Mouse (Mus musculus): ENCODE measurements around the gene Nosip. TPM values are rescaled to one million over a fixed set of nuclear protein-coding genes. Genes with fewer than 3 reads are reported as not detected.

Nosip gene
- polyA plus RNA-seq, 1 experiment from 2014 or later = 67.3 TPM

- no peak for ATAC-seq (ENCODE audit: low read depth)
- no peaks in the 10 kb centered on the region for H3K9me3 ChIP-seq (ENCODE audit: control insufficient read depth, low read length)
- no peak overlapping the region for H3K27ac ChIP-seq (ENCODE audit: low read depth, low read length)
- no peaks in the 10 kb centered on the region for H3K36me3 ChIP-seq (ENCODE audit: control insufficient read depth, insufficient read depth, low read length)
- no peak overlapping the region for H3K4me2 ChIP-seq (ENCODE audit: low read depth, low read length)
- H3K27me3 ChIP-seq (ENCODE audit: control insufficient read depth, insufficient read depth, low read length) = no peaks in the 10 kb centered on the region
- WGBS = 75% methylated on average over 4 of the region's 4 CpGs
- H3K4me3 ChIP-seq (ENCODE audit: low read depth, low read length) = no peak overlapping the region
- peaks cover 5% of the 10 kb centered on the region; the same call in 1 of the 2 replicates for H3K4me1 ChIP-seq (ENCODE audit: control insufficient read depth, insufficient read depth, low read length)
- H3K9ac ChIP-seq (replicated peaks; ENCODE audit: low read depth, low read length) = no peak overlapping the region
Observed at GRCm38 (mm10) chr7:45067190-45067999, 5.2 kb downstream of the Nosip start.

GRCm38 (mm10) chr7:45068000-45068318 lies 5.7 kb downstream of the Nosip start:
- WGBS = 37% methylated on average over 5 of the region's 5 CpGs
- H3K4me1 ChIP-seq (ENCODE audit: control insufficient read depth, insufficient read depth, low read length) = peaks cover 5% of the 10 kb centered on the region; the same call in 1 of the 2 replicates
- H3K36me3 ChIP-seq (ENCODE audit: control insufficient read depth, insufficient read depth, low read length) = no peaks in the 10 kb centered on the region
- no peak for ATAC-seq (ENCODE audit: low read depth)
- no peak overlapping the region for H3K4me3 ChIP-seq (ENCODE audit: low read depth, low read length)
- H3K9ac ChIP-seq (replicated peaks; ENCODE audit: low read depth, low read length) = no peak overlapping the region
- no peak overlapping the region for H3K4me2 ChIP-seq (ENCODE audit: low read depth, low read length)
- no peak overlapping the region for H3K27ac ChIP-seq (ENCODE audit: low read depth, low read length)
- H3K9me3 ChIP-seq (ENCODE audit: control insufficient read depth, low read length) = no peaks in the 10 kb centered on the region
- H3K27me3 ChIP-seq (ENCODE audit: control insufficient read depth, insufficient read depth, low read length) = no peaks in the 10 kb centered on the region

- H3K36me3 ChIP-seq (ENCODE audit: control insufficient read depth, insufficient read depth, low read length) = no peaks in the 10 kb centered on the region
- H3K27ac ChIP-seq (ENCODE audit: low read depth, low read length) = no peak overlapping the region
- no peak overlapping the region for H3K4me3 ChIP-seq (ENCODE audit: low read depth, low read length)
- H3K4me2 ChIP-seq (ENCODE audit: low read depth, low read length) = no peak overlapping the region
- no peaks in the 10 kb centered on the region for H3K4me1 ChIP-seq (ENCODE audit: control insufficient read depth, insufficient read depth, low read length)
- H3K9me3 ChIP-seq (ENCODE audit: control insufficient read depth, low read length) = no peaks in the 10 kb centered on the region
- no peaks in the 10 kb centered on the region for H3K27me3 ChIP-seq (ENCODE audit: control insufficient read depth, insufficient read depth, low read length)
- H3K9ac ChIP-seq (replicated peaks; ENCODE audit: low read depth, low read length) = no peak overlapping the region
- ATAC-seq (ENCODE audit: low read depth) = no peak
- WGBS = 93% methylated on average over 2 of the region's 2 CpGs
Observed at GRCm38 (mm10) chr7:45069671-45070070, 7.4 kb downstream of the Nosip start.

- WGBS = 83% methylated on average over 2 of the region's 2 CpGs
- H3K27me3 ChIP-seq (ENCODE audit: control insufficient read depth, insufficient read depth, low read length) = no peaks in the 10 kb centered on the region
- H3K9ac ChIP-seq (replicated peaks; ENCODE audit: low read depth, low read length) = no peak overlapping the region
- H3K4me3 ChIP-seq (ENCODE audit: low read depth, low read length) = no peak overlapping the region
- H3K36me3 ChIP-seq (ENCODE audit: control insufficient read depth, insufficient read depth, low read length) = no peaks in the 10 kb centered on the region
- no peaks in the 10 kb centered on the region for H3K4me1 ChIP-seq (ENCODE audit: control insufficient read depth, insufficient read depth, low read length)
- no peak overlapping the region for H3K4me2 ChIP-seq (ENCODE audit: low read depth, low read length)
- H3K9me3 ChIP-seq (ENCODE audit: control insufficient read depth, low read length) = no peaks in the 10 kb centered on the region
- ATAC-seq (ENCODE audit: low read depth) = no peak
- no peak overlapping the region for H3K27ac ChIP-seq (ENCODE audit: low read depth, low read length)
Observed at GRCm38 (mm10) chr7:45072230-45072629, 10.0 kb downstream of the Nosip start.

GRCm38 (mm10) chr7:45073171-45073707 lies 11.0 kb downstream of the Nosip start:
- no peak overlapping the region for H3K9ac ChIP-seq (replicated peaks; ENCODE audit: low read depth, low read length)
- H3K27ac ChIP-seq (ENCODE audit: low read depth, low read length) = no peak overlapping the region
- no peaks in the 10 kb centered on the region for H3K27me3 ChIP-seq (ENCODE audit: control insufficient read depth, insufficient read depth, low read length)
- no peaks in the 10 kb centered on the region for H3K4me1 ChIP-seq (ENCODE audit: control insufficient read depth, insufficient read depth, low read length)
- H3K4me2 ChIP-seq (ENCODE audit: low read depth, low read length) = no peak overlapping the region
- H3K36me3 ChIP-seq (ENCODE audit: control insufficient read depth, insufficient read depth, low read length) = no peaks in the 10 kb centered on the region
- no peak for ATAC-seq (ENCODE audit: low read depth)
- H3K9me3 ChIP-seq (ENCODE audit: control insufficient read depth, low read length) = no peaks in the 10 kb centered on the region
- H3K4me3 ChIP-seq (ENCODE audit: low read depth, low read length) = no peak overlapping the region
- WGBS = 82% methylated on average over 7 of the region's 7 CpGs

- 93% methylated on average over 12 of the region's 12 CpGs for WGBS
- no peaks in the 10 kb centered on the region for H3K36me3 ChIP-seq (ENCODE audit: control insufficient read depth, insufficient read depth, low read length)
- no peak overlapping the region for H3K4me3 ChIP-seq (ENCODE audit: low read depth, low read length)
- no peaks in the 10 kb centered on the region for H3K4me1 ChIP-seq (ENCODE audit: control insufficient read depth, insufficient read depth, low read length)
- H3K9me3 ChIP-seq (ENCODE audit: control insufficient read depth, low read length) = no peaks in the 10 kb centered on the region
- H3K9ac ChIP-seq (replicated peaks; ENCODE audit: low read depth, low read length) = no peak overlapping the region
- no peak for ATAC-seq (ENCODE audit: low read depth)
- H3K4me2 ChIP-seq (ENCODE audit: low read depth, low read length) = no peak overlapping the region
- no peaks in the 10 kb centered on the region for H3K27me3 ChIP-seq (ENCODE audit: control insufficient read depth, insufficient read depth, low read length)
- no peak overlapping the region for H3K27ac ChIP-seq (ENCODE audit: low read depth, low read length)
Observed at GRCm38 (mm10) chr7:45073949-45074348, 11.7 kb downstream of the Nosip start.

- no peaks in the 10 kb centered on the region for H3K27me3 ChIP-seq (ENCODE audit: control insufficient read depth, insufficient read depth, low read length)
- H3K36me3 ChIP-seq (ENCODE audit: control insufficient read depth, insufficient read depth, low read length) = no peaks in the 10 kb centered on the region
- no peak overlapping the region for H3K27ac ChIP-seq (ENCODE audit: low read depth, low read length)
- WGBS = 86% methylated on average over 4 of the region's 4 CpGs
- no peak overlapping the region for H3K4me2 ChIP-seq (ENCODE audit: low read depth, low read length)
- H3K4me3 ChIP-seq (ENCODE audit: low read depth, low read length) = no peak overlapping the region
- no peaks in the 10 kb centered on the region for H3K4me1 ChIP-seq (ENCODE audit: control insufficient read depth, insufficient read depth, low read length)
- H3K9me3 ChIP-seq (ENCODE audit: control insufficient read depth, low read length) = no peaks in the 10 kb centered on the region
- H3K9ac ChIP-seq (replicated peaks; ENCODE audit: low read depth, low read length) = no peak overlapping the region
- no peak for ATAC-seq (ENCODE audit: low read depth)
Observed at GRCm38 (mm10) chr7:45075405-45075804, 13.2 kb downstream of the Nosip start.

- no peak for ATAC-seq (ENCODE audit: low read depth)
- no peaks in the 10 kb centered on the region for H3K27me3 ChIP-seq (ENCODE audit: control insufficient read depth, insufficient read depth, low read length)
- WGBS = 93% methylated on average over 30 of the region's 30 CpGs
Observed at GRCm38 (mm10) chr7:45076501-45076900, 14.3 kb downstream of the Nosip start.

GRCm38 (mm10) chr7:45077322-45077721 lies 15.1 kb downstream of the Nosip start:
- Histone ChIP-seq H3K27ac (ENCODE audit: low read depth, low read length) (no peak overlapping the region), H3K27me3 (ENCODE audit: control insufficient read depth, insufficient read depth, low read length) (no peaks in the 10 kb centered on the region), H3K4me1 (ENCODE audit: control insufficient read depth, insufficient read depth, low read length) (no peaks in the 10 kb centered on the region), H3K9me3 (ENCODE audit: control insufficient read depth, low read length) (no peaks in the 10 kb centered on the region), H3K9ac (replicated peaks; ENCODE audit: low read depth, low read length) (no peak overlapping the region), H3K4me2 (ENCODE audit: low read depth, low read length) (no peak overlapping the region), H3K4me3 (ENCODE audit: low read depth, low read length) (no peak overlapping the region), H3K36me3 (ENCODE audit: control insufficient read depth, insufficient read depth, low read length) (no peaks in the 10 kb centered on the region)
- 86% methylated on average over 14 of the region's 14 CpGs for WGBS
- no peak for ATAC-seq (ENCODE audit: low read depth)

More at GRCm38 (mm10) chr7:45076501-45076900, 14.3 kb downstream of the Nosip start:
- Histone ChIP-seq H3K4me2 (ENCODE audit: low read depth, low read length) (no peak overlapping the region), H3K9me3 (ENCODE audit: control insufficient read depth, low read length) (no peaks in the 10 kb centered on the region), H3K4me3 (ENCODE audit: low read depth, low read length) (no peak overlapping the region), H3K36me3 (ENCODE audit: control insufficient read depth, insufficient read depth, low read length) (no peaks in the 10 kb centered on the region), H3K4me1 (ENCODE audit: control insufficient read depth, insufficient read depth, low read length) (no peaks in the 10 kb centered on the region), H3K9ac (replicated peaks; ENCODE audit: low read depth, low read length) (no peak overlapping the region), H3K27ac (ENCODE audit: low read depth, low read length) (no peak overlapping the region)

Data from neural tube, embryonic 14.5 days (tissue).